Mouse (Mus musculus): ENCODE data around the gene Slc25a4. TPM values are rescaled to one million over a fixed set of nuclear protein-coding genes. Genes with fewer than 3 reads are reported as not detected.

The Slc25a4 gene
- polyA plus RNA-seq, 2 experiments = 427 to 513 TPM

- no peak for ATAC-seq (ENCODE audit: low FRiP score, low read depth)
- Histone ChIP-seq H3K4me3 (replicated peaks; ENCODE audit: low read length) (no peak overlapping the region), H3K27ac (replicated peaks; ENCODE audit: low read depth, low read length) (no peak overlapping the region), H3K4me2 (replicated peaks; ENCODE audit: low read depth, low read length, severe bottlenecking) (no peak overlapping the region), H3K27me3 (ENCODE audit: control insufficient read depth, insufficient read depth, low read length) (no peaks in the 10 kb centered on the region), H3K4me1 (ENCODE audit: control insufficient read depth, insufficient read depth, low read length) (peaks cover 4% of the 10 kb centered on the region; the same call in 1 of the 2 replicates), H3K9me3 (ENCODE audit: control insufficient read depth, low read length) (no peaks in the 10 kb centered on the region), H3K9ac (ENCODE audit: low read depth, low read length, severe bottlenecking) (no peak overlapping the region), H3K36me3 (ENCODE audit: control insufficient read depth, insufficient read depth, low read length) (no peaks in the 10 kb centered on the region)
- TF ChIP-seq POLR2A (IDR thresholded peaks at IDR 0.05; ENCODE audit: borderline replicate concordance, extremely low read depth, insufficient read depth, insufficient read length) = no peak
- DNase-seq (ENCODE audit: low spot score) = no peak
- WGBS = 81% methylated on average over 5 of the region's 5 CpGs
These were observed 15.5 kb upstream of the Slc25a4 start for GRCm38 (mm10) chr8:46226622-46227021.

GRCm38 (mm10) chr8:46225501-46225900 is 14.4 kb upstream of the Slc25a4 start:
- H3K27ac ChIP-seq (replicated peaks; ENCODE audit: low read depth, low read length) = no peak overlapping the region
- H3K9ac ChIP-seq (ENCODE audit: low read depth, low read length, severe bottlenecking) = no peak overlapping the region
- DNase-seq (ENCODE audit: low spot score) (no peak), ATAC-seq (ENCODE audit: low FRiP score, low read depth) (no peak)
- H3K9me3 ChIP-seq (ENCODE audit: control insufficient read depth, low read length) = no peaks in the 10 kb centered on the region
- H3K27me3 ChIP-seq (ENCODE audit: control insufficient read depth, insufficient read depth, low read length) = no peaks in the 10 kb centered on the region
- H3K4me3 ChIP-seq (replicated peaks; ENCODE audit: low read length) = no peak overlapping the region
- H3K4me1 ChIP-seq (ENCODE audit: control insufficient read depth, insufficient read depth, low read length) = peaks cover 4% of the 10 kb centered on the region; the same call in 1 of the 2 replicates
- 60% methylated on average over 3 of the region's 3 CpGs for WGBS
- H3K4me2 ChIP-seq (replicated peaks; ENCODE audit: low read depth, low read length, severe bottlenecking) = no peak overlapping the region
- no peaks in the 10 kb centered on the region for H3K36me3 ChIP-seq (ENCODE audit: control insufficient read depth, insufficient read depth, low read length)
- no peak for TF ChIP-seq POLR2A (IDR thresholded peaks at IDR 0.05; ENCODE audit: borderline replicate concordance, extremely low read depth, insufficient read depth, insufficient read length)

GRCm38 (mm10) chr8:46220566-46220965 is 9.5 kb upstream of the Slc25a4 start:
- Histone ChIP-seq H3K9me3 (ENCODE audit: control insufficient read depth, low read length) (no peaks in the 10 kb centered on the region), H3K27ac (replicated peaks; ENCODE audit: low read depth, low read length) (no peak overlapping the region), H3K36me3 (ENCODE audit: control insufficient read depth, insufficient read depth, low read length) (no peaks in the 10 kb centered on the region), H3K4me1 (ENCODE audit: control insufficient read depth, insufficient read depth, low read length) (peaks cover 8% of the 10 kb centered on the region; the same call in 1 of the 2 replicates), H3K4me3 (replicated peaks; ENCODE audit: low read length) (no peak overlapping the region), H3K9ac (ENCODE audit: low read depth, low read length, severe bottlenecking) (no peak overlapping the region), H3K27me3 (ENCODE audit: control insufficient read depth, insufficient read depth, low read length) (no peaks in the 10 kb centered on the region), H3K4me2 (replicated peaks; ENCODE audit: low read depth, low read length, severe bottlenecking) (no peak overlapping the region)
- ATAC-seq (ENCODE audit: low FRiP score, low read depth) (no peak), DNase-seq (ENCODE audit: low spot score) (no peak)
- TF ChIP-seq POLR2A (IDR thresholded peaks at IDR 0.05; ENCODE audit: borderline replicate concordance, extremely low read depth, insufficient read depth, insufficient read length) = no peak
- WGBS = 76% methylated on average over 3 of the region's 3 CpGs

GRCm38 (mm10) chr8:46216838-46217237 is 5.8 kb upstream of the Slc25a4 start:
- Histone ChIP-seq H3K4me1 (ENCODE audit: control insufficient read depth, insufficient read depth, low read length) (peaks cover 8% of the 10 kb centered on the region; the same call in 1 of the 2 replicates), H3K4me3 (replicated peaks; ENCODE audit: low read length) (peak overlapping the region; percentile 38), H3K9ac (ENCODE audit: low read depth, low read length, severe bottlenecking) (peak overlapping the region; percentile 62), H3K4me2 (replicated peaks; ENCODE audit: low read depth, low read length, severe bottlenecking) (peak overlapping the region; percentile 59), H3K9me3 (ENCODE audit: control insufficient read depth, low read length) (no peaks in the 10 kb centered on the region), H3K27ac (replicated peaks; ENCODE audit: low read depth, low read length) (no peak overlapping the region; the same call in 1 of the 2 replicates), H3K36me3 (ENCODE audit: control insufficient read depth, insufficient read depth, low read length) (no peaks in the 10 kb centered on the region), H3K27me3 (ENCODE audit: control insufficient read depth, insufficient read depth, low read length) (no peaks in the 10 kb centered on the region)
- ATAC-seq (ENCODE audit: low FRiP score, low read depth) (peak; percentile 90), DNase-seq (ENCODE audit: low spot score) (peak; percentile 49)
- WGBS = 2% methylated on average over 14 of the region's 14 CpGs
- no peak for TF ChIP-seq POLR2A (IDR thresholded peaks at IDR 0.05; ENCODE audit: borderline replicate concordance, extremely low read depth, insufficient read depth, insufficient read length)

GRCm38 (mm10) chr8:46213971-46214480 is 2.9 kb upstream of the Slc25a4 start:
- H3K27me3 ChIP-seq (ENCODE audit: control insufficient read depth, insufficient read depth, low read length) = no peaks in the 10 kb centered on the region
- no peak overlapping the region for H3K9ac ChIP-seq (ENCODE audit: low read depth, low read length, severe bottlenecking)
- 34% methylated on average over 2 of the region's 2 CpGs for WGBS
- no peak for DNase-seq (ENCODE audit: low spot score)
- no peak overlapping the region for H3K4me2 ChIP-seq (replicated peaks; ENCODE audit: low read depth, low read length, severe bottlenecking)
- no peak overlapping the region for H3K27ac ChIP-seq (replicated peaks; ENCODE audit: low read depth, low read length)
- no peaks in the 10 kb centered on the region for H3K9me3 ChIP-seq (ENCODE audit: control insufficient read depth, low read length)
- ATAC-seq (ENCODE audit: low FRiP score, low read depth) = no peak
- H3K36me3 ChIP-seq (ENCODE audit: control insufficient read depth, insufficient read depth, low read length) = peaks cover 6% of the 10 kb centered on the region
- no peak for TF ChIP-seq POLR2A (IDR thresholded peaks at IDR 0.05; ENCODE audit: borderline replicate concordance, extremely low read depth, insufficient read depth, insufficient read length)
- no peak overlapping the region for H3K4me3 ChIP-seq (replicated peaks; ENCODE audit: low read length)
- H3K4me1 ChIP-seq (ENCODE audit: control insufficient read depth, insufficient read depth, low read length) = peaks cover 24% of the 10 kb centered on the region
